Mouse (Mus musculus): Measurements from ENCODE around the gene Hdac10.
A peak's percentile ranks its signal among the peaks of the same experiment; 100 is the strongest.

The Hdac10 gene

GRCm38 (mm10) chr15:89148496-89149270 lies 20.2 kb upstream of the Hdac10 start:
- no peak for DNase-seq (ENCODE audit: low spot score in 2 of 2)

DNA sequence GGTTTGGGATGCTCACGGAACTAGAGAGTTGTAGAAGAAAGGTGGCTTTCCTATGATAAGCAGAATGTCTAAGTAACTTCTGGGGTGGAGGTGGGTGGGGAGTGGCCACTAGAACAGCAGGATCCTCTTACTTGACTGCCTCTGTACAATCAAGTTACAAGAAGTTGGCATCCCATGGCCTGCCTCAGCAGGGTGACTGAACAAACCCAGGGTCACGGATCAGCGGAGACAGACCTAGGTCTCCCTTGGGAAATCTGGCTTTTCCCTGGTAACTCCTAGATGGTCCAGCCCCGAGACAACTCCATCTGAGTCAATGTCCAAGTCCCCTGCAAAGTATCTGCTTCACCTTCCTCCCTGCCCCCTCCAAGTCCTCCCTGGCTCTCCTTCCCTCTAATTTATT lies 19.4 kb upstream of the Hdac10 start:
- DNase-seq (ENCODE audit: low spot score in 2 of 2), result no peak

DNA sequence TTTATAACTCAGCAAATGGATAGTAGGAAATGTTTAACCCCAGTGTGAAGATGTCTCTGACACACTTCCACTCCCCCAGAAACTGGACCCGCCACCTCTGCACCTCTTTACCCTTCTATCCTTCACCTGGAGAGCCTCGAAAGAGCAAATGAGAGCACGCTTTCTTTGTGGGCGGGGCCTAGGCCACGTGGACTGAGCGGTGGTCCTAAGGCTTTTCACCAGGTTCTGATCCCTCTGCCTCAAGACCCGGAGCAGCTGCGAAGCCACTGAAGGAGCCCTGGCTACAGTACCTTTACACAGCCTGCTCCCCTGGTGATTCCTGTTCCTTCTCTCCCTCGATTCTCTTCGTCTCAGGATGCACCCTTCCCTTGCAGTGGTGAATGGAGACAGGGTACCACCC lies 19.0 kb upstream of the Hdac10 start:
- DNase-seq (ENCODE audit: low spot score in 2 of 2), result no peak

DNA sequence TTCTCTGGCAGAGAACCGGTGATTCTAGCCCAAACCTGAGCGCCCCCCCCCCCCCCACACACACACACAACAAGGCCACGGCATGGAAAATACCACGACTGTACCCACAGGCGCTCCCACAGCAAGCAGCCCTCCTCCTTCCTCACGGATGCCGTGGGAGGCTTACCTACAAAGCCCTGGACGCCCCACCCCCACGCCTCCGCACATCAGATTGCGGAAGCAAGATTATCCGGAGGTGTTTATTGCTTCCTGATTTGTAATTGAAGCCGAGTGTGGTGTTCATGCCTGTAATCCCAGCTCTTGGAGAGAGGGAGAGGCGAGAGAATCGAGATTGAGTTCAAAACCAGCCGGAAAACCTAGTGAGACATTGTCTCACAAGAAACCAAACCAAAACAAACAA lies 18.5 kb upstream of the Hdac10 start:
- DNase-seq (ENCODE audit: low spot score in 2 of 2), result no peak

GRCm38 (mm10) chr15:89146537-89146936 lies 18.0 kb upstream of the Hdac10 start:
- DNase-seq (ENCODE audit: low spot score in 2 of 2), result no peak

- DNase-seq (ENCODE audit: low spot score in 2 of 2), result no peak
These were observed 17.4 kb upstream of the Hdac10 start for GRCm38 (mm10) chr15:89145813-89146350.

DNA sequence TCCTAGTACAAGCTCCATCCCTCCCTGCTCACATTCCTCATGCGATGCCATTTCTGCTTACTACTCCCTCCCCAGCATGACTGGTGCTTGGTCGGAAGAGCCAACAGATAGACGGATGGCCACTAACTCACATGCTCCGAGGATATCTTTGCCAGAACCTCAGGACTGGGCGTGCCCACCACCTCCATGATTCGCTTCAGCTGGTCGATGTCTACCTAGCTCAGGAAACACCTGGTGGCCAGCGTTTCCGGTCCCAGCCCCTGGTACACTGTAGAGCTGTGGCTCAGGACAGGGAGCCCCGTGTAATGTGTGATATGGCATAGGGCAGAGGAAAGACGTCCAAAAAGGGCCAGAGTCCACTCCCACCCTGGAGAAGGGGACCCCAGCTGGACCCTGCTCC lies 16.5 kb upstream of the Hdac10 start:
- DNase-seq (ENCODE audit: low spot score in 2 of 2), result no peak

GRCm38 (mm10) chr15:89143134-89143533 lies 14.6 kb upstream of the Hdac10 start:
- no peak for DNase-seq (ENCODE audit: low spot score in 2 of 2)

- DNase-seq (ENCODE audit: low spot score in 2 of 2), result peak; percentile 35 to 75
These were observed 13.4 kb upstream of the Hdac10 start for GRCm38 (mm10) chr15:89141905-89142304.

DNA sequence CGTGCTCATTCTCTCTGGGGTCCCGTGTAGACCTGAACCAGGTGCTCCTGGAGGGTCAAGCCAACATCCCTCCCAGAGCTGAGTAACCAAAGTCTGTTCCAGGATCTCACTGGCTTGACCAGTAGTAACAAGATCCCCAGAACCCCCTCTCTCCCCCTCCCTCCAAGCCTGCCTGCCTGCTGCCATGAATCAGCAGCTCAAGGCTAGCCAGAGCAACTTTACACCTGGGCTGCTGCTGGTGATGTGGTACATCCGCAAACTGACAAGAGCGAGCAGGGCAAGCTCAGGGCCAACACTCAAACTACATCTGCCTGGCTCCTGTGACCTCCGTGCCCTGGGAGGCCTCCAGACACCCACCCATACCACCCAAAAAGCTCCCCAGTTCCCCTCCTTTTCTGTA lies 12.9 kb upstream of the Hdac10 start:
- no peak for DNase-seq (ENCODE audit: low spot score in 2 of 2)

- peak; percentile 85 to 89 for DNase-seq (ENCODE audit: low spot score in 2 of 2)
These were observed 12.3 kb upstream of the Hdac10 start, which contains the start of gene Mapk12 for GRCm38 (mm10) chr15:89140659-89141252. Mapk12 (minus strand) TSS chr15:89140703.

DNA sequence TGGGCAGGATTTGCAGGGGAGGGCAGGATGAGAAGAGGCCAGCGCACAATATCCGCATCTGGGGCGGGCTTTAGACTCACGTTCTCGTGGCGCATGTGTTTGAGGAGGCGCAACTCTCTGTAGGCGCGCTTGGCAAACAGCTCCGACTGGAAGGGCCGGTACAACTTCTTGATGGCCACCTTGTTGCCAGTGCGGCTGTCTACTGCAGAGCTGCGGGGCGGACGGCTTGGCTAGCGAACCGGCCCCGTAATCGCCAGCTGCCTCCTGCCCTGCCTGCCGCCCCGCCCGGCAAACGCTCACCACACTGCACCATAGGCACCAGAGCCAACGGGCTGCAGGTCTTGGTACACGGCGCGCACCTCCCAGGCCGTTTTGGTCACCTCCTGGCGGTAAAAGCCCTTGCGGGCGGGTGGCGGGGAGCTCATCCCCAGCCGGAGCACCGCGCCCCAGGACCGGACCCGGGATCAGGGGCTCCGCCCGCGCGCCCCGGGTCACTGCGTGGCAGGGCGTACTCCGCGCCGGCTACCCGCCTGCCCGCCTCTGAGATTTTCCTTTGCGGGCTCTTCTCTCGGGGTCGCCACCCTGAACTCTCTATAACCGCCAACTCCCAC lies 11.7 kb upstream of the Hdac10 start:
- DNase-seq (ENCODE audit: low spot score in 2 of 2), result peak; percentile 77 to 78

GRCm38 (mm10) chr15:89138531-89138930 lies 10.0 kb upstream of the Hdac10 start:
- no peak for DNase-seq (ENCODE audit: low spot score in 2 of 2)

- DNase-seq (ENCODE audit: low spot score in 2 of 2), result no peak
These were observed 9.5 kb upstream of the Hdac10 start for GRCm38 (mm10) chr15:89138046-89138405.

- no peak for DNase-seq (ENCODE audit: low spot score in 2 of 2)
These were observed 9.0 kb upstream of the Hdac10 start for GRCm38 (mm10) chr15:89137378-89138045.

- no peak for DNase-seq (ENCODE audit: low spot score in 2 of 2)
These were observed 8.1 kb upstream of the Hdac10 start for GRCm38 (mm10) chr15:89136461-89137155.

DNA sequence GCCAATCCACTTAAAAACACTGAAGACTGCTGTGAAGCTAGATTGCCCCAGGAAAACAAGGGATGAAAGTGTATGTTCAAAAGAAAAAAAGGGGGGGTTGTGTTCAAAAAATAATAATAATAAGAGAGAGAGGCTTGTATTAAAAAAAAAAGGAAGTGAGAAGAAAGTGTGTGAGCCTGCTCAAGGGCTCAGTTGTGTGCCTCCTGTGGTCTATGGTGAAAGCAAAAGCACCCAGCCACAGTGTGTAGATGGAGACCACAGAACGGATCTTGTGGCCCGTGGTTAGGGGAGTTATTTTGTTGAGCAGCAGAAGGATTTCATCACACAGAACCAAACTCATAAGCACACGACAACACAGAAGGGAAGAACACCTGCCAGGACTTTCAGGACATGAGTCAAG lies 2.8 kb upstream of the Hdac10 start:
- peak in 1 of 2 experiments; percentile 18 for DNase-seq (ENCODE audit: low spot score in 2 of 2)

- no peak for DNase-seq (ENCODE audit: low spot score in 2 of 2)
These were observed 1.7 kb upstream of the Hdac10 start for GRCm38 (mm10) chr15:89130245-89130644.

DNA sequence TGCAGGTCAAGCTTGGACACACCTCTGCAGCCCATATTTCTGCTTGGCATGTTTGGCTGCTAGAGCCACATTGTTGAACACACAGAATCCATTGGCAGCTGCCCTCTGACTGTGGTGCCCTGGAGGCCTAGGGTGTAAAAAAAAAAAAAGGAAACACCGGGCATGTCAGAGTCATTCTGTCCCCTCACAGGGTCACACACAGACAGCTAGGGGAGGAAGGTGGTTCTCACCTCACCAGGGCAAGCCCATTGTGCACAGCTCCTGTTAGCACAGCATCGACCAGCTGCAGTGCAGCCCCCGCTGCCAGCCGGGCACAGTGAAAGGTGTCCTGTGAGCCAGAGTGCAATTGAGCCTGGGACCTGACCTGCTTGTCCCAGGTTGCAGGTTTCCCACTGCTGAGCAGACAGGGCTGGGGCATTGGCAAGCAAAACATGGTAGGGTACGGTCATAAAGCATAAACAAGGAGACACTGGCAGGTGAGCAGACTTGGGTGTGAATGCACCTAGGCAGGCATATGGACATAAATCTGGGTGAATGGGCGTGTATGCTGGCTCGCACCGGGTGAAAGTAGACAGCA lies 1.0 kb downstream of the Hdac10 start:
- DNase-seq (ENCODE audit: low spot score in 2 of 2), result no peak

DNA sequence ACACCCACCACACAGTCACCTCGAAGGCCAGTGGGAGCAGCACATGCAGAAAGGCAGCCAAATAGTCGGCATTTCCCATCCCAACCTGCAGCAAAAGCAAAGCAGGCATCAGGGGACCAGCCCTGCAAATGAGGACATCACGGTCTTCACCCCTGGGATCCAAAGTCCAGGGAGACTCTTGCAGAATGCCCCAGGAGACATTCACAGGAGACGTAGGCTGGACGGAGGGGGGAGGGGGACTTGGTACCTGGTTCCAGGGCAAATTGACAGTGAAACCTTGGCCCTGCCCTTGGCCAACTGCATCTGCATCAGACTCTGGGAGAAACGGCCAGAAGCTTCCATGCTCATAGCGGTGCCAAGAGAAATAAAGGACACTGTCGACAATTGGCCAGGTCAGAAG lies 1.9 kb downstream of the Hdac10 start:
- DNase-seq (ENCODE audit: low spot score in 2 of 2), result no peak

DNA sequence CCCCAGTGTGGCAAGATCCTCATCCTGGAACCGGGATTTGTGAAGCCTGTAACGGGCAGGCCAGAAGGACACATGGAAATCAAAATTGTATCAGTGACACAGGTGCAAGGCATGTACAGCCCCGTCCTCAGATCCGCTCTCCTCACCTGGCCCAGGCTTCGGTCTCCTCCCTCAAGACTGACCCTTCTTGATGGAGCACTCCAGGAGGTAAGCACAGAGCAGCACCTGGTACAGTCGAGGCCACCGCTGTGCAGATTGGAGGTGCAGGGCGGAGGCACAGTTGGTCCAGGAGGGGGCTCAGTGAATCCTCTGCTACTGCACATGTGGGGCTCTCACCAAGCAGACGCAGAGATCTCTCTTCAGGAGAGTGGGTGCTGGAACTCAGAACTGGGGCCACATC lies 3.1 kb downstream of the Hdac10 start:
- no peak for DNase-seq (ENCODE audit: low spot score in 2 of 2)
